ENCODE assay signal across 10 mouse cellular contexts in the genomic region with DNA sequence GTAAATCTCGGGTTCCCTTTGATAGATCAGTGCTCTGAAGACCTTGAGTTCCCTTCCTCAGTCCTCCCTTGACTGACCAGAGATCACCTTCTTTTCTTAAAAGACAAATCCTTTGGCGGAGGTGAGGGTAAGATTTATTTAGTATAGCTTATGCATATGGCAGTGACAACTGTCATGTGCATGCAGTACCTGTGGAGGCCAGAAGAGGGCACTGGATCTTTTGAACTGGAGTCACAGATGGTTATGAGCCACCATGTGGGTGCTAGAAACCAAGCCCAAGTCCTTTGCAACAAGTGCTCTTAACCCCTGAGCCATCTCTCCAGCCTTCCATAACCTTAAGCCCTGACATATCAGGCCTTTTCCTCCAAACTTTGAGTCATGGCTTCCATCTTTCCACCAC.
DNase-seq lines count a peak whose midpoint lies in the region; ATAC-seq and TF ChIP-seq lines count a peak whose summit lies in the region.
"Had no signal": no experiment of that assay in that cellular context is flagged by ENCODE, and none has a peak within 500 bp of the region (broad histone marks: within the 10 kb centered on the region; RNA-seq: fewer than 3 reads in every experiment).

No protein-coding gene starts in this region.

- no peak overlapping the region for H3K9ac ChIP-seq in heart, embryonic 15.5 days
- H3K9ac ChIP-seq in liver, embryonic 14.5 days (replicated peaks), result no peak overlapping the region
- no peak overlapping the region for H3K9ac ChIP-seq in liver, embryonic 12.5 days
- no peak overlapping the region for H3K9ac ChIP-seq in MEL (ENCODE audit: control insufficient read depth, low read depth, low read length, poor library complexity, severe bottlenecking)
- H3K9ac ChIP-seq: limb, embryonic 12.5 days had no signal

- H3K9me3 ChIP-seq in heart, embryonic 15.5 days (replicated peaks), result 0 out of 2 replicates have a peak, but pooled peaks cover 3% of the 10 kb centered on the region
- peaks cover 3% of the 10 kb centered on the region for H3K9me3 ChIP-seq in liver, embryonic 14.5 days (ENCODE audit: control insufficient read depth, low read length)
- 0 out of 2 replicates have a peak, but pooled peaks cover 4% of the 10 kb centered on the region for H3K9me3 ChIP-seq in liver, embryonic 12.5 days (replicated peaks)
- no peaks in the 10 kb centered on the region for H3K9me3 ChIP-seq in MEL (replicated peaks; ENCODE audit: insufficient read depth, low read length)

- 75% methylated on average over 2 of the region's 2 CpGs for WGBS in heart, embryonic 15.5 days
- 59% methylated on average over 2 of the region's 2 CpGs for WGBS in liver, embryonic 14.5 days (ENCODE audit: insufficient replicate concordance)
- WGBS in liver, embryonic 12.5 days (ENCODE audit: insufficient replicate concordance), result 63% methylated on average over 2 of the region's 2 CpGs

- TF ChIP-seq RAD21 in MEL (IDR thresholded peaks at IDR 0.05; ENCODE audit: low read depth, low read length), result peak; percentile 20

- no peak for TF ChIP-seq POLR2A in MEL (IDR thresholded peaks at IDR 0.05; ENCODE audit: control insufficient read depth in 1 of 2, insufficient read depth in 1 of 2, low read depth in 1 of 2, low read length in 2 of 2, poor library complexity in 1 of 2)
- no peak for TF ChIP-seq POLR2A in brain, embryonic 14.5 days (IDR thresholded peaks at IDR 0.05; ENCODE audit: borderline replicate concordance, extremely low read depth, insufficient read depth, insufficient read length, poor library complexity, severe bottlenecking)

- peak; percentile 46; the same call in 1 of the 2 replicates for TF ChIP-seq CTCF in liver, embryonic 14.5 days (IDR thresholded peaks at IDR 0.05; ENCODE audit: low read depth)
- peak; percentile 16 to 39 (median 22); a peak in 4 of 6 replicates for TF ChIP-seq CTCF in MEL (IDR thresholded peaks at IDR 0.05 in 2 of 3, conservative IDR thresholded peaks at IDR 0.05 in 1 of 3; ENCODE audit: control insufficient read depth in 1 of 3, insufficient read depth in 1 of 3, low read depth in 2 of 3, low read length in 3 of 3, poor library complexity in 1 of 3, severe bottlenecking in 1 of 3)
- TF ChIP-seq CTCF in brain, embryonic 14.5 days (IDR thresholded peaks at IDR 0.05; ENCODE audit: borderline replicate concordance, extremely low read depth, insufficient read depth, insufficient read length), result peak; percentile 34; the same call in 1 of the 2 replicates

- TF ChIP-seq EP300 in liver, embryonic 14.5 days (IDR thresholded peaks at IDR 0.05; ENCODE audit: low read depth), result no peak
- TF ChIP-seq EP300 in MEL (IDR thresholded peaks at IDR 0.05; ENCODE audit: low read depth in 1 of 2, low read length in 2 of 2), result no peak

- no peaks in the 10 kb centered on the region for H3K27me3 ChIP-seq in heart, embryonic 15.5 days
- no peaks in the 10 kb centered on the region for H3K27me3 ChIP-seq in liver, embryonic 14.5 days (ENCODE audit: control insufficient read depth, insufficient read depth, low read length)
- H3K27me3 ChIP-seq in liver, embryonic 12.5 days (replicated peaks), result no peaks in the 10 kb centered on the region
- no peaks in the 10 kb centered on the region for H3K27me3 ChIP-seq in MEL (ENCODE audit: control insufficient read depth in 1 of 2, insufficient read depth in 2 of 2, low read length in 2 of 2)
- H3K27me3 ChIP-seq: limb, embryonic 12.5 days had no signal

- peaks cover 20% of the 10 kb centered on the region; the same call in 1 of the 2 replicates for H3K4me1 ChIP-seq in heart, embryonic 15.5 days (replicated peaks)
- peaks cover 0 to 5% of the 10 kb centered on the region in 2 experiments; a peak in 1 of 4 replicates for H3K4me1 ChIP-seq in liver, embryonic 14.5 days (replicated peaks; ENCODE audit: control insufficient read depth in 2 of 2, insufficient read depth in 2 of 2, low read length in 1 of 2)
- no peaks in the 10 kb centered on the region for H3K4me1 ChIP-seq in liver, embryonic 12.5 days
- H3K4me1 ChIP-seq in MEL (ENCODE audit: control insufficient read depth in 1 of 2, insufficient read depth in 2 of 2, low read length in 2 of 2), result no peaks in the 10 kb centered on the region

- H3K4me2 ChIP-seq in heart, embryonic 15.5 days, result peak overlapping the region; percentile 34; the same call in 1 of the 2 replicates
- no peak overlapping the region for H3K4me2 ChIP-seq in liver, embryonic 14.5 days (ENCODE audit: low read depth)
- H3K4me2 ChIP-seq in liver, embryonic 12.5 days, result no peak overlapping the region
- H3K4me2 ChIP-seq: limb, embryonic 12.5 days had no signal

- no peak for ATAC-seq in heart, embryonic 15.5 days (replicated peaks; ENCODE audit: insufficient number of reproducible peaks, insufficient read depth, low FRiP score, low read depth)
- ATAC-seq in liver, embryonic 14.5 days (ENCODE audit: insufficient read depth), result no peak
- no peak for ATAC-seq in liver, embryonic 12.5 days

- no peak for DNase-seq in heart, postnatal 25 days (ENCODE audit: low spot score)
- no peak for DNase-seq in liver, embryonic 14.5 days (ENCODE audit: low read depth in 3 of 3, low spot score in 3 of 3)
- DNase-seq in MEL (ENCODE audit: low read depth, low spot score), result peak; percentile 20
- no peak for DNase-seq in brain, embryonic 14.5 days (ENCODE audit: low read depth)
- no peak for DNase-seq in embryo, embryonic 9.5 days (ENCODE audit: extremely low spot score)
- DNase-seq: embryo, embryonic 11 days; right cerebral cortex, postnatal 4 days had no signal

- peak overlapping the region; percentile 54 for H3K27ac ChIP-seq in heart, embryonic 15.5 days
- no peak overlapping the region for H3K27ac ChIP-seq in liver, embryonic 14.5 days
- H3K27ac ChIP-seq in liver, embryonic 12.5 days, result no peak overlapping the region
- no peak overlapping the region for H3K27ac ChIP-seq in MEL (ENCODE audit: control insufficient read depth, low read depth, low read length)
- H3K27ac ChIP-seq: limb, embryonic 12.5 days had no signal

- H3K36me3 ChIP-seq in heart, embryonic 15.5 days, result no peaks in the 10 kb centered on the region
- H3K36me3 ChIP-seq in liver, embryonic 14.5 days (replicated peaks; ENCODE audit: control insufficient read depth, insufficient read depth, low read depth), result no peaks in the 10 kb centered on the region
- H3K36me3 ChIP-seq in liver, embryonic 12.5 days, result no peaks in the 10 kb centered on the region
- no peaks in the 10 kb centered on the region for H3K36me3 ChIP-seq in MEL (ENCODE audit: control insufficient read depth in 1 of 2, insufficient read depth in 2 of 2, low read length in 2 of 2)
- H3K36me3 ChIP-seq: limb, embryonic 12.5 days had no signal

- H3K79me2 ChIP-seq in MEL (ENCODE audit: control insufficient read depth, insufficient read depth, low read length, poor library complexity), result no peaks in the 10 kb centered on the region

- intact Hi-C loops in heart, postnatal 25 days (cut with DNase I), result no loop called here

- no peak overlapping the region for H3K4me3 ChIP-seq in heart, embryonic 15.5 days
- no peak overlapping the region for H3K4me3 ChIP-seq in liver, embryonic 14.5 days (ENCODE audit: insufficient read depth in 1 of 2, low read depth in 2 of 2, low read length in 2 of 2)
- H3K4me3 ChIP-seq in liver, embryonic 12.5 days, result no peak overlapping the region
- no peak overlapping the region for H3K4me3 ChIP-seq in MEL (ENCODE audit: control insufficient read depth in 1 of 2, insufficient read depth in 1 of 2, low read depth in 2 of 2, low read length in 2 of 2)
- H3K4me3 ChIP-seq: limb, embryonic 12.5 days had no signal

TF ChIP-seq in MEL, 35 proteins besides CTCF, POLR2A, EP300 and RAD21:
- no peak for TF ChIP-seq TAL1 (IDR thresholded peaks at IDR 0.05; ENCODE audit: low read length)
- TF ChIP-seq ZNF384 (IDR thresholded peaks at IDR 0.05; ENCODE audit: low read depth, low read length), result no peak
- no peak for TF ChIP-seq BHLHE40 (IDR thresholded peaks at IDR 0.05; ENCODE audit: borderline replicate concordance, low read depth, low read length)
- TF ChIP-seq RCOR1 (IDR thresholded peaks at IDR 0.05; ENCODE audit: low read depth, low read length), result no peak
- TF ChIP-seq KAT2A (conservative IDR thresholded peaks at IDR 0.05; ENCODE audit: low read depth, low read length), result no peak
- 0 out of 2 replicates have a peak, but pooled peaks have one; percentile 36 for TF ChIP-seq ZC3H11A (IDR thresholded peaks at IDR 0.05; ENCODE audit: low read depth, low read length)
- peak; percentile 31 for TF ChIP-seq SMC3 (IDR thresholded peaks at IDR 0.05; ENCODE audit: low read depth, low read length)
- TF ChIP-seq CHD1 (IDR thresholded peaks at IDR 0.05; ENCODE audit: low read depth, low read length), result no peak
- no peak for TF ChIP-seq GABPA (IDR thresholded peaks at IDR 0.05; ENCODE audit: low read depth, low read length)
- TF ChIP-seq GATA1 (IDR thresholded peaks at IDR 0.05; ENCODE audit: low read depth, low read length), result no peak
